Mouse (Mus musculus): Measurements from ENCODE around the gene Syce2.

DNA sequence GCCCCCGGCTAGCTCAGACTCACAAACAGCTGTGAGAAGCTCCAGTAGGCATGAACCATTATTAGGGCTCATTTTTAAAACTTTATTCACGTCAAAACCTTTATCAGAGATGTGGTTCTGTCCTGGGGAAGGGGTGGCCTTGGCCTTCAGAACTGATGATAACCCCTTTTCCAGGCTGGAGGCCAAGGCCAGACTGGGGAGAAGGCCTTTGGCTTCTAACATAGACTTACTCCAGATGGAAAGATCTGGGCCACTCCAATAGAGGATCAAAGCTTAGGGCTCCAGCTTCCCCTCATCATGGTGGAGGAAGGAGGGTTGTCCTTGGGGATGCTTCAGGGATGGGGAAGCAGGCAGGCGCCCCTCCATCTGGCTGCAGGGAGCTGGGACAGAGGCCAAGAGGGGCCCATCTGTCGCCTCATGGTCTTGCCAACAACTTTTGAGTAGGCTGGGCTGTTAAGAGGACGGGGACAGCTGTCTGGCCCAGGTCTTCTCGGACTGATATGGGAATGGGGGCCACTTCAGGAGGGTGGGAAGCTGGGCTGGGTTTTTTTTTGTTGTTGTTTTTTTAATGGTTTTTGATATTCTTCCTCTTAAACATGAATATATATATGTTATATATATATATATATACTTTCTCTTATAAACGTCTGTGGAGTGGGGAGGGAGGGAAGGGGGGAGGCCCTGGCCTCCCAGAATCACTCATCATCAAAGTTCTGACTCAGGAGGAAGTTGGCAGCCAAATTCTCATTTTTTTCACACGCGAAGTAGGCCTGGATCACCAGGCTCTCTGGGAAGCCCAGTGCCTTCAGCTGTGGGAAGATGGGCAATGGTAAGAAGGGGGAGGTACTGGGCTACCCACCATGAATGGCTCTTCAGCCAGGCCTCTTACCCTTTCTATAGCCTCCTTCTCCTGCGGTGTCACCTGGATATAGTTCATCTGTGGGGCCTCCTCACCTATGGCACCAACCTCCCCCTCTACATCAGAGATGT, 36.8 kb upstream of the Syce2 start:
- TF ChIP-seq CTCF (IDR thresholded peaks at IDR 0.05): no peak
- TF ChIP-seq EP300 (IDR thresholded peaks at IDR 0.05; ENCODE audit: insufficient read depth, low read depth, low read length): no peak
- TF ChIP-seq POLR2A (IDR thresholded peaks at IDR 0.05; ENCODE audit: insufficient read depth, low read depth, low read length): no peak

All from heart, adult 2 months (tissue).